Mouse (Mus musculus): ENCODE measurements at regions not wholly inside any gene's neighbourhood (a gene's known extent, or its start where the extent isn't known, plus 50 kb on each side); places are given as distances from the start of the nearest gene placed in this dataset.

DNA sequence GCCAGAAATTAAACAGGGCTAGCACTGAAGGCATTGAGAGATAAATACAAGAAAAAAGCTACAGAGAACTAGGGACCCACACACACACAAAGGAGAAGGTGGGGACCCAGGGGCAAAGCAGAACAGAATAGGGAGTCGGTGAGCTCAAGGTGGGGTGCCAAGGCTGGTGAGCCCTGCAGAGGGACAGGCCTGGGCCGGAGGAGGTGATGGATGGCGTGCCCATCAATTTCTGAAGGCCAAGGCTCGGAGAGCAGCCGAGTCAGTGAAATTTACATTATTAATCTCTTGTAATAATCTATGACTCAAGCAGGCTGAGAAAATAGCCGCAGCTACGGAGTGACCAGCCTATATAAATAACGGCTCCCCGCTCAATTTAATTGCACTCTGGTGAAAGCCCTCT, 218.5 kb upstream of the Mvb12b start:
- no peak for TF ChIP-seq CTCF (IDR thresholded peaks at IDR 0.05; ENCODE audit: low read depth, low read length)
- no peak for TF ChIP-seq GATA1 (IDR thresholded peaks at IDR 0.05; ENCODE audit: borderline replicate concordance, low read length)
- no peak for TF ChIP-seq TAL1 (conservative IDR thresholded peaks at IDR 0.05; ENCODE audit: low read depth, low read length)
